Mouse (Mus musculus): Measurements from ENCODE around the gene Fads6.

- TF ChIP-seq CTCF (IDR thresholded peaks at IDR 0.05; ENCODE audit: extremely low read depth, insufficient read depth, low read length) (no peak), POLR2A (IDR thresholded peaks at IDR 0.05; ENCODE audit: extremely low read depth, insufficient read depth, low read length) (no peak)
Observed at GRCm38 (mm10) chr11:115277604-115277975, 19.9 kb downstream of the Fads6 start.

All from cortical plate, adult 2 months (tissue).